Mouse (Mus musculus): ENCODE data around the gene Spata31d1a.
"Not testable (repeated sequence)": the region's sequence is repeated elsewhere in the genome, so short reads cannot be mapped to it uniquely, and the experiment has no call there.

Gene Spata31d1a

DNA sequence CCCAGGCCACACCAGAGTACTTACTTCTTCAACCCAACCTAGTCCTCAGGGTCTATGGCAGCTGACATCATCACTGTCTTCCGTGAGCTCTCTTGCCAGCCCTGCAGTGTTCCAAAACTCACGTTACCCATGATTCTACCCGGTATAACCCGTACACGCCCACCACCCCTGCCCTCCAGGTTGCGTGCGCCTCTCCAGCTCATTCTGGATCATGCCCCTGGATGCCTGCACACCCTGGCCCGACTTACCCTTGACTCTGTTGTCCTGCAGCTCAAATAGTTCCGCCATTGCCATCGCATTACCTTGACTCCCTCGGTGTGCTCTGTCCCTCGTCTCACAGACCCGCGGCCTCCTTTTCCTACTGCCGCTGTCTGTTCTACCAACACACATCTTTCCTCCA is at the start of gene Spata31d1a:
TSS of gene Spata31d1a (minus strand) at position 101 of the 400 bp plus-strand sequence.
- in situ Hi-C loops (cut with MboI; ENCODE audit: unreplicated experiment in 2 of 2): no loop called here

DNA sequence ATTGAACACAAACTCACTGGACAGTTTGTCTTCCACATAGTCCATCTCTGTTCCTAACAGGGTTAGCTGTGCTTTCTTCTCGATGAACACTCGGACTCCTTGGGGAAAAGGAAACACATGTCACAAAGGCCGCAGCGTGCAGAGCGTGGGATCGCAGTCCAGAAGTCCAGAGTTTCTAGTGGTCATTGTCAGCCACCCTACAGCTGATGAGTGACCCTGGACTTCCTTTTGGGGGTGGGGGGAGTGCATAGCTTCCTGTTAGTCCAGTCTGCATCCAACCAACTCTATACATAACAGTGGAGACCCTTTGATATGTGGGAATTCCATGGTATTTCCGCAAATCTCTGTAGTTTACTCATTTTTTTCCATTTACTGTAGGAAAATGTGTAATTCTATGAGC is 46.8 kb upstream of the Spata31d1a start:
- in situ Hi-C loops (cut with MboI; ENCODE audit: unreplicated experiment in 2 of 2): no loop called here

DNA sequence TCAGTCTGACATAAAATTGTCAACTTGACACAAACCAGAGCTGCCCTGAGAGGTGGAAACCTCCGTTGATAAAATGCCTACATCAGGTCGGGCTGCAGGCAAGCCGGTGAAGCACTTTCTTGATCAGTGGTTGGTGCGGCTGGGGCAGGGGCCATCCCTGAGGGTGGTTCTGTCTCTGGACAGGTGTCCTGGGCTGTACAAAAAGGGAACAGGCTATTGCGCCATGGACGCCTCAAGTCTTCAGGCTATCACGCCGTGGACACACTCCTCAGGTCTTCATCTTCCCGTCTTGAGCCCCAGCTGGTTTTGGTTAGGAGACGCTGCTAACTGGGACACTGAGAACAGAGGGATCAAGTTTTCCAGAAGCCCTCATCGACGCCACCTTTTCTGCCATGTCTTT is 40.2 kb upstream of the Spata31d1a start:
- in situ Hi-C loops (cut with MboI; ENCODE audit: unreplicated experiment in 2 of 2): no loop called here

DNA sequence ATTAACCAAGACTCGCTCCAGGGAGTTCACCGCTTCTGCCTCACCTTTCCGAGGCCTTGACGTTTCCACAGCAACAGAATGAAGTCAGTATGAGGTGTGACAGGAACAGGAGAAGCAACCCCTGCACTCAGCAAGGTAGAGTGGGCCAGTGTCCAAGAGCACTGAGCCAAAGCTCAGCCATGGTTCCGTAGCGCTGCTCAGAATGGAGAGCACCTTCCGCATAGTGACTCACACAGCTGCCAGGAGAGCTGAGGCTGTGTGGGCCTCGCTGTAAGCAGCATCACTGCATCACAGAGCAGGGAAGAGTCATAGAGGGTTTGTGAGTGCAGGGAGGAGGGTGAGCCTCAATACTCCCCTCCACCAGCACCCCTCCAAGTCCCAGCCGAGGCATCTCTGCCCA is 36.6 kb upstream of the Spata31d1a start, which contains the start of gene 1700014D04Rik:
TSS of gene 1700014D04Rik (minus strand) at position 42 of the 400 bp plus-strand sequence.
- in situ Hi-C loops (cut with MboI; ENCODE audit: unreplicated experiment in 2 of 2): loop anchor here (25.0 kb wide), 2 partner anchors 716 to 991 kb away; no protein-coding TSS in a partner anchor

DNA sequence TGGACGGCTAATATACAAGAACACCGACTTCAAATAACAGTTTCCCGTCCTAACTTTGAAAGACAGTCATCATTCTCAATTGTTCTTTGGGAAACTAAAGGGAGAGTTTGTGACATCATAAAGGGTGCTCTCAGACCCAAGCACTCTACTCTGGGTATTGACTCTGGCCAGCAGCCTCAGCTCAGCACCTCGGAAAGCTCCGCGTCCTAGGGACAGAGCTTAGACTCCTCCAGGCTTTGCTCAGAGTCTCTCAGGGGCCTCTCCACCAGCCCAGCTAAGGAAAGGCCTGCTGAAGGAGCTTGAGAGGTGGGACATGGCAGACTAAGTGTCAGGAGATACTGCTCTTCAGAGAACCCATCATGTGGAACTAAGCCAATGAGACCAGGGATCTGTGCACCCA is 36.0 kb upstream of the Spata31d1a start:
- in situ Hi-C loops (cut with MboI; ENCODE audit: unreplicated experiment in 2 of 2): loop anchor here (25.0 kb wide), 2 partner anchors 716 to 991 kb away; no protein-coding TSS in a partner anchor

DNA sequence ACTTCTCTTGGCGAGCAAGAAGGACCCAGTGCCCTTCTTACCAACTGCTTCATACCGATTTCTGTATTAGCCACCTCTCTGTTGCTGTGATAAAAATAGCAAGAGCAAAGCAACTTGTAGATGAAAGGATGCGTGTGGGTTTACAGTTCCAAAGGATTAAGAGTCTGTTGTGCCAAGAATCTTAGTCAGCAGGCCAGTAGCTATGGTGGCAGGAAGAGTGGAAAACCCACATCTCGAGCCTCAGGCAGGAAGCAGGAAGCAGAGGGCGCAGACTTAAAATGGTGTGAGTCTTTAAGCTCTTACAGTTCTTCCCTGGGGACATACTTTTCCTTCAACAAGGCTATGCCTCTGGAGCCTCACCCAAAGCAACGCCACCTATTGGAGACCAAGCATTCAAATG is 35.3 kb upstream of the Spata31d1a start:
- in situ Hi-C loops (cut with MboI; ENCODE audit: unreplicated experiment in 2 of 2): loop anchor here (25.0 kb wide), 2 partner anchors 717 to 992 kb away; no protein-coding TSS in a partner anchor

DNA sequence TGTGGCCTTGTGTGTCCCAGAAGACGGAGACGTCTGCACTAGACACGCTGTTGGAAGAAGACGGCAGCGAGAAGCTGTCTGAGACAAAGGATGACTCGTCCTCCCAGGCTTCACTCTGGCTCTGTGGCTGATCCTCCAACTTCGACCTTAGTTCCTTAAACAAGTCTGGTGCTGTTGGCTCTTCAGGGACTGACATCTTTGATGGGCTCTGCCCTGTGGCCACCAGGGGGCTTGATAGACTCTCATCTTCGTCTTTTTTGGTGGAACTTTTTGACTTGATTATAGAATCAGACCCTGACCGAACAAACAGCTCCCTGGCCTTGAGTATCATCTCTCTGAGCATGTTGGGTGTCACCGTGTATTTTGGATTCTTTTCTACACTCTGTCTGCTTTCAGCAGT is 31.6 kb upstream of the Spata31d1a start:
- in situ Hi-C loops (cut with MboI; ENCODE audit: unreplicated experiment in 2 of 2): loop anchor here (25.0 kb wide), 2 partner anchors 721 to 996 kb away; no protein-coding TSS in a partner anchor

DNA sequence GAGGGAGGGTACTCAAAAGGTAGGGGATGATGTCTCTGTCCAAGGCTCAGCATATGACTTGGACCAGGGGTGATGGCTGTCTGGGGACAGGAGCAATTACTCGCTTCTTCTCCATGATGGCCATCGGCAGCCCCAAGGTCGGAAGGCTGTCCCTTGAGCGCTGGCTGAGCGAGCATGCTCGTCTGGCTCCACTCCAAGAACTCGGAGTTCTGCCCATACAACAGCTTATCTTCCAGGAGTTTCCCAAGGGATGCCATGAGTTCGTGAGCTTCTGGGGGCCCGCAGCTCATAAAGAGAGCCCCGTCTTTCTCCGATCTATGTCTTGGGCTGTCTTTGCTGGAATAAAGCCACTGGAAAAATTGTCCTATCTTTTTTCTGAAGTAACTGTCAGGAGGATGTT is 31.0 kb upstream of the Spata31d1a start:
- in situ Hi-C loops (cut with MboI; ENCODE audit: unreplicated experiment in 2 of 2): loop anchor here (25.0 kb wide), 2 partner anchors 721 to 996 kb away; no protein-coding TSS in a partner anchor

DNA sequence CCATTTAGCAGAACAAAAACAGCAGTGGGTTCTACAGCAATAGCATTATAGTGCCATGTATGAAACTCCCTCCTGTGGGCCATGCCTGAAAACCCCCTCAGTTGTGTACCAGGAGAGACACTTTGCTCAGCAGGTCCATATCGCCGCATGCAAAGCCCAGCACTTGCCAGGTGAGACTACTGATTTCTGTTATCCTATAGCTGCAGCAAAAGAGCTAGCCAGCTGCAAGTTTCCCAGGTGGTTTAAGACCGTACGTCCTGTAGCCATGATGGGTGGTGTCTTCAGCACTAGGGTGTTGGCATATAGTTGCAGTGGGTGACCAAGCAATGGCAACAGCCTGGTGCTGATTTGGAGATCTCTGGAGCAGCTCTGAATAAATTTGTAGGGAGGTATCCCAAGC is 29.3 kb upstream of the Spata31d1a start:
- in situ Hi-C loops (cut with MboI; ENCODE audit: unreplicated experiment in 2 of 2): loop anchor here (25.0 kb wide), 2 partner anchors 723 to 998 kb away; no protein-coding TSS in a partner anchor

DNA sequence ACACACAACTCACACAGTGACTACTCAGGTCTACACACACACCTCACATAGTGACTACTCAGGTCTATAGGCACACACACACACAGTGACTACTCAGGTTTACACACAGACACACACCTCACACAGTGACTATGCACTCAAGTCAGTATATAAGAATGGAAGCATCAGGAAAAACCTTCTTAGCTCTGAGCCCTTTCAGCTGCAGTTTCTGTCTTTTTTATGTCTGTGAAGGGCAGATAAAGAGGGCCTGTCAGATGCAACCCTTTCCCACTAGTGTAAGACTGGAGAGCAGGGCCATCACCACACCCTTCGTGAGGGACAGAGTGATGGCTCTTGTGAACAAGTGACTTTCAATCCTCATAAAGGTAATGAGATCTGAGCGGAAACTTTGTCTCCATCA is 28.3 kb upstream of the Spata31d1a start:
- in situ Hi-C loops (cut with MboI; ENCODE audit: unreplicated experiment in 2 of 2): loop anchor here (25.0 kb wide), 2 partner anchors 724 to 999 kb away; no protein-coding TSS in a partner anchor

DNA sequence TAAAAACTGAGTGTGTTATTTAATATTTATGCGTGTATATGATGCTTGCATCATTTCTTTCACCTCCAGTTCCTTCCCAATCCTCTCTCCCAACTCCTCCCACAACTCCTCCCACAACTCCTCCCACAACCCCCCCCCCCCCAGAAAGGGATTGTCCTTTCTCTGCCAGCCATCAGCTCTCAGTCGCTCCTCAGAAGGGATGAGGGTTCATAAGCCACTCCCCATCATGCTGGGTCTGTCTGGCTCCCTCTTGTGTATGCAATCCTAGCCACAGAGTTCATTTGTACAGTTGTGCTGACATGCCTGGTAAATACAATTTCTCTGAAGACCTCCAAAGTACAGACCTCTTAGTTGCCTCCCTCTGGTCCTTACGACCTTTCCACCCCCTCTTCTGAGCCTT is 25.1 kb upstream of the Spata31d1a start:
- in situ Hi-C loops (cut with MboI; ENCODE audit: unreplicated experiment in 2 of 2): loop anchor here (25.0 kb wide), 2 partner anchors 727 to 1002 kb away; no protein-coding TSS in a partner anchor

DNA sequence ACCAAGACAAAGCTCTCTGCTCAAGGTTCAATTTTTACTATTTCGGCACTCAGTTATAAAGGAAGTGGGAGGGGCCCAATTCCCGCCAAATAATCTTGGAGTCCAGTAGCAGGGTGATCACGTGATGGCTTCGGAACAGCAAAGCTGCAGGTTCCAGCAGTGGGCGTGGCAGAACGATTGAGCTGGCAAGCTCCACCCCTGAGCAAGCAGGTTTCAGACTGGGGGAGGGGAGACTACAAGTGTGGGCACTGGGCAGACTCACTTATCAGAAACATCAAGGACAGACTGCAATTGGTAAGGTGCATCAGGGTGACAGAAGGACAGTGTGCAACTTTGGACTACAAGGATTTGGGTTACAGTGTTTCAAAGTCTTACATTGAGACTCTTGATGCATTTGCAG is 24.2 kb upstream of the Spata31d1a start:
- in situ Hi-C loops (cut with MboI; ENCODE audit: unreplicated experiment in 2 of 2): loop anchor here (5.0 to 25.0 kb wide), 3 partner anchors 728 to 1097 kb away; no protein-coding TSS in a partner anchor

DNA sequence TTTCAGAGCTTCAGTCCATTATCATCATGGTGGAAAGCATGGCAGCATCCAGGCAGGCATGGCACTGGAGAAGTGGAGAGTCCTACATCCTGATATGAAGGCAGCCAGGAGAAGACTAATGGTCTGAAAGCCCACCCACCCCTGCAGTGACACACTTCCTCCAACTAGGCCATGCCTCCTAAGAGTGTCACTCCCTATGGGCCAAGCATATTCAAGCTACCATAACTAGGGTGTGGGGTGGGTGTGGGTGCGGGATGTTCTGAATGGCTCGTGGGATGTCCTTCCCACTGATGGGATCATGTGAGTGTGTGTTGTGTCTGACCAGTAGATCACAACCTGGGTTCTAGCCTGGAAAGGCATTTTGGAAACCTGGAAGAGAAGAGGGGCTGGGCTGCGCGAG is 23.8 kb upstream of the Spata31d1a start:
- in situ Hi-C loops (cut with MboI; ENCODE audit: unreplicated experiment in 2 of 2): loop anchor here (5.0 to 25.0 kb wide), 3 partner anchors 728 to 1097 kb away; no protein-coding TSS in a partner anchor

DNA sequence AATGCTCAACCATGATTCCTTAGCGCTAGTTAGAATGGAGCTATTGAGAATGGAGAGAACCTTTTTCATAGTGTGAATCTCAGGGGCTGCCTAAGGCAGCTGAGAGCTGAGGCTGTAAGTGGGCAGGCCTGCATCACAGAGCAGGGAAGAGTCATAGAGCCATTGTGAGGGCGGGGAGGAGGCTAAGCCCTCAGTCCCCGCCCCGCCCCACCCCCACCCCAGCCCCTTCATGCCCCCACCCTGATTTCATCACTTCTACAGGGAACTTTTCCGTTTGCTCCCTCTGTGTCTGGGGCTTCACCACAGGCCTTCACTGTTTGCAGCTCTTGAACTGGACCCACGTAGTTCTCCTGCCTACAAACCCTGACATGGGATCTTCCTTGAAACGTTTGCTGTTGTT is 21.5 kb upstream of the Spata31d1a start, which contains the start of gene Spata31d1d:
TSS of gene Spata31d1d (minus strand) at position 101 of the 400 bp plus-strand sequence.
- in situ Hi-C loops (cut with MboI; ENCODE audit: unreplicated experiment in 2 of 2): loop anchor here (5.0 to 25.0 kb wide), 3 partner anchors 731 to 1094 kb away; no protein-coding TSS in a partner anchor

DNA sequence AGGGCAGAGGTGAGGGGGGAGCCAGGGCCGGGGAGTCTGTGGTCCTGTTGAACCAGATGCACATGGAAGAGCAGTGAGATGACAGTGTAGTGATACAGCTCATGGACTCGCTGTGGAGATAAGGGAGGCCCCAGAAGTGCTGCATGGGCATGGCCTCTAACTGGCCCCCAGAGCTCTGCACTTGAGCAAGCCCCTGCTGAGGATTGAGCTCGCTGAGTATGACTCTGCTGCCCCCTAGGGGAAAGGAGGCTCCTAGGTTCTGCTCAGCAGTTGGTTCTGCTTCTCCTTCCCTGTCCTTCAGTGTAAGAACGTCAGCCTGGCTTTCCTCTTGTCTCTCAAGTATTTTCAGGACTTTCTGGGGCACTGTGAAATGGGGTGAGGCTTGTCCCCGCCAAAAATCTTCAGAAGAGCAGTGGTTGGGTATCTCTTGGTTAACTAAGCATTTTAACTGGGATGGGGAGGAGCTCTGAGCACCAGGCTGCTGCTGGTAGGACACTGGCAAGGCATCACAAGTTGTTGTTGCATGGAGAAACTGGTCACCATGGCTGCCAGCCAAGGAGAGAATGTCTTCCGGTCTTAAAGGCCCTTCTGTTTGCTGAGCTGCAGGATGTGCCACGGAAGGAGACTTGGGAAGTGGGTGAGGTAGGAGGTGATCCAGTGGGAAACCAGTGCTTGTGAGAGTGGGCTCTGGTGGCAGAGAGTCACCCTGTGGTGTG is 18.4 kb upstream of the Spata31d1a start:
- in situ Hi-C loops (cut with MboI; ENCODE audit: unreplicated experiment in 2 of 2): loop anchor here (5.0 to 25.0 kb wide), 7 partner anchors 86 to 1094 kb away; no protein-coding TSS in a partner anchor

DNA sequence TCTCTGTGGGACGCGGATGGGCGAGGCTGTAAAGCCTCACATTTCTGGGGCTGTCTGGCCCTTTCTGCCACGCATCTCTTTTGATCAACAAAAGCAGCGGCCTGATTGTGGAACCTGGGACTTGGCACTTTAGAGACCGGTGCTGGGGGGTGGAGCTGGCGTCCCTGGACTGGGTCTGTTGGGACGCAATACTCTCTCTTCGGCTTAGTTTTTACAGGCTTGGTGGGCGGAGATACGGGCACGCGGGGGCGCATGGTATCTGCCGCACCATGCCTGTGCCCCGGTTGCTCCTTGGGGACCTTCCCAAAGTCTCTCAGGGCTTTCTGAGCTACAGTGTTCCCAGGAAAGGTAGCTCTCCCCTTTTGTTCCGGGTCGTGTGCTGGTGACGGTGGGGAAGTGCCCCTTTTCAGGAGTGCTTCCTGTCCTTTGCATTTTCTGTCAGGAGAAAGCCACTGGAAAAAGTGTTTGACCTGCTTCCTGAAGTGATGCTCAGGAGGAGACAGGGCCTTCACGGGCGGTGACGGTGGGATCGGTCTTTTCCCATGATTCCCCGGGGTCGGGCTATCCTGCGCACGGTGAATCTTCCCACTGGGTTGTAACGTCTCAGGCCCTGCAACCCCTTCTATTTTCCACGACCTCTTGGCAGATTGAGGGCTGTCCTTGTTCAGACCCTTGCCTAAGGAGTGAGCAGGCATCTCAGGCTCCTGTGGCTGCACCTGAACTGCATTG is 16.2 kb upstream of the Spata31d1a start:
- in situ Hi-C loops (cut with MboI; ENCODE audit: unreplicated experiment in 2 of 2): loop anchor here (5.0 to 25.0 kb wide), 7 partner anchors 84 to 1092 kb away; no protein-coding TSS in a partner anchor

DNA sequence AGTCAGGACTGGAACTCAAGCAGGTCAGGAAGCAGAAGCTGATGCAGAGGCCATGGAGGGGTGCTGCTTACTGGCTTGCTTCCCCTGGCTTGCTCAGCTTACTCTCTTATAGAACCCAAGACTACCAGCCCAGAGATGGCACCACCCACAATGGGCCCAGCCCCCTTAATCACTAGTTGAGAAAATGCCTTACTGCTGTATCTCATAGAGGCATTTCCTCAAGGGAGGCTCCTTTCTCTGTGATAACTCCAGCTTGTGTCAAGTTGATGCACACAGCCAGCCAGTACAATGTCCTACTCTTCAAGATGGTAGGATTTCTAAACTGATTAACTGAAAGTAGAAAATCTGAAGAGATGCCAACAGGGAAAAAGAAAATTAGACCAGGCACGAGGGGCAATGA is 12.0 kb upstream of the Spata31d1a start:
- in situ Hi-C loops (cut with MboI; ENCODE audit: unreplicated experiment in 2 of 2): loop anchor here in 1 of 2 experiments (10.0 kb wide), 2 partner anchors 287 to 1087 kb away; no protein-coding TSS in a partner anchor

DNA sequence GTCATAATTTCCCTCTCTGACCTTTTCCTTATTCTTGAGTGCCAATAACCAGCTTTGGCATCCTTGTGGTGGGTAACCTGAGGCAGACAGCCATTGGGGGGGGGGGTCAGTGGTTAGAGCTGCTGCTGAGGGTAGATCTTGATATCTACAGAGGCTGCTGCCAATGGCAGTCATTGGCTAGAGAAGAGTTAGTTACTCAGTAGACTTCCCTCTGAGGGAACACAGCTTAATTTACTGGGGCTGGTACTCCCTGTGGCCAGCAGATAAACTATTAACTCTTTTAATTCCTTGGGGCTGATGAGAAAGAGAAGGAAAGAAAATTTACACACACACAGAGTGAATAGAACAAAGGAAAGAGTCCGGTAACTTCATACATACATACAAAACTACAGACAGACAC is 9.3 kb upstream of the Spata31d1a start:
- in situ Hi-C loops (cut with MboI; ENCODE audit: unreplicated experiment in 2 of 2): no loop called here

DNA sequence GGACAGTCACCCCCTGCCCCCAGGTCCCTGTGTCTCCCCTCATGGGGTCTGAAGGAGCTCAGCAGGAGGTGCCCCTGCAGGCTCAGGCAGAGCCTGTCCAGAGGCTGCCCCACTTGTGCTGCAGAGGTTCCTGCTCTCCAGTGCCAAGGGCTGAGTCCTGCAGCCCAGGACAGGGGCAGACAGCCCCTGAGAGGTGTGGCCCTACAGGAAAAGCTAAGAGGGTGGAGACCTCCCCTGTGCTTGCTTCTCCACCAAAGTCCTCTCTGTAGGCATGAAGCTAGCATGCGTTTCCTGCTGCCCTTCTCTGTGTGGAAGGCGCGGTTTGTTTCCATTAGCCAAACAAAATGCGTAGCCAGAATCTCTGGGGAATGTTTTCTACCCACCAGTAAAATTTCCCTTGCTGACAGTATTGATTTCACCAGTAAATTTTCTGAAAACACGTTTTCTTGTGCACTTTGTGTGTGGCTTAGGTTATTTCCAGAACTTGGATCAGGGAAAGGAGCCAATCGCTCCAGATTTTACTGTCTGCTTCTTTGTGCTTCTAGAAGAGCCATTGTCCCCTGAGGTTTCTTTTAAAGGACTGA is 8.8 kb upstream of the Spata31d1a start:
- in situ Hi-C loops (cut with MboI; ENCODE audit: unreplicated experiment in 2 of 2): not testable (repeated sequence)

DNA sequence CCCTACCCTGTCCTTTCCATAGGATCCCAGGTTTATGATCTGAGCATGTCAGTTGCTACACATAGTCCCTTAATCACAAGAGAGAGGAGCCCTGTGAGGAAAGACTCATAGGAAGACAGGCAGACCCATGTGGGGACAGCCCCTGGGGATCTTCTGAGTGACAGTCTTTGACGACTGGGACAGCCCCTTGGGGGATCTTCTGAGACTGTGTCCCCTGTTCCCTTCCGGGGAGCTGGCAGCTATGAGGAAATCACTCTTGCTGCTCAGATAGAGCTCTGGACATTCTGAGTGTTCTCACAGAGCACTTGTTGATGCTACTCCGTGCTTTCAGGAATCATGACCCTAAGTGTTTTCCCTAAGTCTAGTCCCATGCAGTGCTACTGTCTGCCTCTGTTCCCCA is 3.6 kb upstream of the Spata31d1a start:
- in situ Hi-C loops (cut with MboI; ENCODE audit: unreplicated experiment in 2 of 2): no loop called here
